Mouse (Mus musculus): ENCODE data around the gene Klk13. TPM values are rescaled to one million over a fixed set of nuclear protein-coding genes. Genes with fewer than 3 reads are reported as not detected.
"Not testable (repeated sequence)": the region's sequence is repeated elsewhere in the genome, so short reads cannot be mapped to it uniquely, and the experiment has no call there.

The Klk13 gene
- polyA plus RNA-seq (2012; rRNA removed): 3.6 and 4.4 TPM in 2 replicates

DNA sequence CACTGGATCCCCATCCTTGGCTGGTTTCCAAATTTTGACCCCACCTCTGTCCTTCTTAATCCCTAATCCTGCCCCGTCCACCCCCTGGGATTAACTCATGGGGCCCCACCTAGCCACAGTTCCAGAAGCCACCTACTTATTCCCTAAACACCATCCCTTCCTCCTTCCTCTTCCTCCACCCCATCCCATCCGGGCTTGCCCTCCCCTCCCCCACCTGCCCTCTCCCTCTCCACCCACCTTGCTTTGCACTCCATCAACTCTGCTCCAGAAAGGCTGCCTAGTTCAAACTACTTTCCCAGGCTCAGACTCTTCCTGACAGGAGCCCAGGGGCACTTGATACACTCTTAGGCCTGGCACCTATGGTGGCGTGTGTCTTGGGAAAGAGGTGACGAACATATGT, at the start of gene Klk13:
Gene Klk13, plus strand, starts transcription at position 301 of the 400 bp plus-strand sequence.
- Histone ChIP-seq H3K4me3 (ENCODE audit: control insufficient read depth, insufficient read depth, low read length) (no peak within 1 kb of the TSS), H3K27ac (ENCODE audit: control insufficient read depth, insufficient read depth, low read length) (no peak within 1 kb of the TSS), H3K36me3 (ENCODE audit: control insufficient read depth, insufficient read depth, low read length) (no peaks in the 10 kb centered on the region), H3K27me3 (ENCODE audit: control insufficient read depth, insufficient read depth, low read length) (no peaks in the 10 kb centered on the region; the same call in 1 of the 2 replicates), H3K4me1 (replicated peaks; ENCODE audit: control insufficient read depth, insufficient read depth, low read length) (no peaks in the 10 kb centered on the region)
- no peak for DNase-seq
- no peak for TF ChIP-seq POLR2A (IDR thresholded peaks at IDR 0.05; ENCODE audit: control insufficient read depth, extremely low read depth, insufficient read depth, low read length, poor library complexity)
- no peak for TF ChIP-seq CTCF (IDR thresholded peaks at IDR 0.05; ENCODE audit: borderline replicate concordance, control insufficient read depth, extremely low read depth, insufficient read depth, low read length, poor library complexity)
- WGBS: 69% methylated on average over 4 of the region's 4 CpGs

DNA sequence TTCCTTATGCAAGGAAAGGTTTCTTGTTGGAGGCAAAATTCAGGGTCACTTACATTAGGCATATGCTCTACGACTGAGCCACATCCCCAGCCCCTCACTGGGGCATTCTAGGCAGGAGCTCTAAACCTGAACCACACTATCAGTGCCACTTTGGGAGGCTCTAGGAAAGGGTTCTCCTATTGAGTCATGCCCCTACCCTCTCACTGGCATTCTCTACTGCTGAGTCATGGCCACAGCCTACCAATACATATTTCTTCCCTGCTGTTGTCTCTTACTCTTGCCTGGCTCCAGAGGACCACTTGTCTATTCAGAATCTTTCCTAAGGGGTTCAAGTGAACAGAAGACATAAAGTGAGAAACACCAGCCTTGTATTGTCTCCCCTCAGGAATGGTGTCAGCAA, 49.6 kb upstream of the Klk13 start:
- Histone ChIP-seq H3K4me1 (replicated peaks; ENCODE audit: control insufficient read depth, insufficient read depth, low read length) (no peaks in the 10 kb centered on the region), H3K27me3 (ENCODE audit: control insufficient read depth, insufficient read depth, low read length) (no peaks in the 10 kb centered on the region), H3K27ac (ENCODE audit: control insufficient read depth, insufficient read depth, low read length) (no peak overlapping the region), H3K36me3 (ENCODE audit: control insufficient read depth, insufficient read depth, low read length) (no peaks in the 10 kb centered on the region), H3K4me3 (ENCODE audit: control insufficient read depth, insufficient read depth, low read length) (no peak overlapping the region)
- DNase-seq: no peak
- 92% methylated on average over 1 of the region's 1 CpGs for WGBS
- no peak for TF ChIP-seq POLR2A (IDR thresholded peaks at IDR 0.05; ENCODE audit: control insufficient read depth, extremely low read depth, insufficient read depth, low read length, poor library complexity)
- TF ChIP-seq CTCF (IDR thresholded peaks at IDR 0.05; ENCODE audit: borderline replicate concordance, control insufficient read depth, extremely low read depth, insufficient read depth, low read length, poor library complexity): no peak

DNA sequence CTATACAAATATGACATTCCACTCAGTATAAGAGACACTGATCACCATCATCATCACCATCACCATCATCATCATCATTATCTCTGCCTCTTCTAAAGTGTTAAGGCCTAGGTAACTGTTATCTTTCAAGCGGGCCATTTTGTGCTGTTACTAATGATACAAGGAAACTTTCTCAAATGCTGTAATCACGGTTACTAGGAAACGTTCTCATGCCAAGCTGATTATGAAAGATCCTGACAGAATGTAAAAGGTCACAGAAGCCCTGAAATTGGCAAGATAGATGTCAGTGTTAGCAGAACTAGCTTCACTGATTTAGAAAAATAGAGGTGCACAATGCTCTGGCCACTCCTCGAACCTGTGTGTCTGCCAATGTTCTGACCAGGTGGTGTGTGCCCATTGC, 45.1 kb upstream of the Klk13 start:
- not testable (repeated sequence) for H3K4me3 ChIP-seq (ENCODE audit: control insufficient read depth, insufficient read depth, low read length); DNase-seq; H3K36me3 ChIP-seq (ENCODE audit: control insufficient read depth, insufficient read depth, low read length); H3K27me3 ChIP-seq (ENCODE audit: control insufficient read depth, insufficient read depth, low read length); H3K27ac ChIP-seq (ENCODE audit: control insufficient read depth, insufficient read depth, low read length); H3K4me1 ChIP-seq (replicated peaks; ENCODE audit: control insufficient read depth, insufficient read depth, low read length)
- 91% methylated on average over 4 of the region's 4 CpGs for WGBS

DNA sequence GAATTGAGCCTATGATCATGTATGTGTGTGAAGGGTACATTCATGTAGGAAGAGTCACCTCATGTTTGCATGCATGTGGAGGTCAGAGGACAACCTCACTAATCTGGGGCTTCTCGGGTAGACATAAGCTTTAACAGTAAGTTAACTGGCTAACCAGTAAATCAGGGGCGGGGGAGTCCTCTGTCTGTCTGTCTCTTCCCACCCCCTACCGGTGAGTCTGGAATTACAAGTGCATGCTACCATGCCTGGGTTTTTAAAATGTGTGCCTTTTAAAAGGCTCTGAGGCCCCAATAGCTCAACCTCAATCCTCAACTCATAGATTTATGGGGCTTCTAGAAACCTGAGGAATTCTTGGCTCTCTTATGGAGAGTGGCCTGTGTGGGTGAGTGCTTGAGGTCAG, 43.8 kb upstream of the Klk13 start:
- 13% methylated on average over 3 of the region's 3 CpGs for WGBS
- H3K4me3 ChIP-seq (ENCODE audit: control insufficient read depth, insufficient read depth, low read length): no peak overlapping the region
- TF ChIP-seq CTCF (IDR thresholded peaks at IDR 0.05; ENCODE audit: borderline replicate concordance, control insufficient read depth, extremely low read depth, insufficient read depth, low read length, poor library complexity) (no peak), POLR2A (IDR thresholded peaks at IDR 0.05; ENCODE audit: control insufficient read depth, extremely low read depth, insufficient read depth, low read length, poor library complexity) (no peak)
- H3K36me3 ChIP-seq (ENCODE audit: control insufficient read depth, insufficient read depth, low read length): no peaks in the 10 kb centered on the region
- peak; percentile 49 for DNase-seq
- peaks cover 7% of the 10 kb centered on the region for H3K4me1 ChIP-seq (replicated peaks; ENCODE audit: control insufficient read depth, insufficient read depth, low read length)
- no peaks in the 10 kb centered on the region for H3K27me3 ChIP-seq (ENCODE audit: control insufficient read depth, insufficient read depth, low read length)
- H3K27ac ChIP-seq (ENCODE audit: control insufficient read depth, insufficient read depth, low read length): no peak overlapping the region

DNA sequence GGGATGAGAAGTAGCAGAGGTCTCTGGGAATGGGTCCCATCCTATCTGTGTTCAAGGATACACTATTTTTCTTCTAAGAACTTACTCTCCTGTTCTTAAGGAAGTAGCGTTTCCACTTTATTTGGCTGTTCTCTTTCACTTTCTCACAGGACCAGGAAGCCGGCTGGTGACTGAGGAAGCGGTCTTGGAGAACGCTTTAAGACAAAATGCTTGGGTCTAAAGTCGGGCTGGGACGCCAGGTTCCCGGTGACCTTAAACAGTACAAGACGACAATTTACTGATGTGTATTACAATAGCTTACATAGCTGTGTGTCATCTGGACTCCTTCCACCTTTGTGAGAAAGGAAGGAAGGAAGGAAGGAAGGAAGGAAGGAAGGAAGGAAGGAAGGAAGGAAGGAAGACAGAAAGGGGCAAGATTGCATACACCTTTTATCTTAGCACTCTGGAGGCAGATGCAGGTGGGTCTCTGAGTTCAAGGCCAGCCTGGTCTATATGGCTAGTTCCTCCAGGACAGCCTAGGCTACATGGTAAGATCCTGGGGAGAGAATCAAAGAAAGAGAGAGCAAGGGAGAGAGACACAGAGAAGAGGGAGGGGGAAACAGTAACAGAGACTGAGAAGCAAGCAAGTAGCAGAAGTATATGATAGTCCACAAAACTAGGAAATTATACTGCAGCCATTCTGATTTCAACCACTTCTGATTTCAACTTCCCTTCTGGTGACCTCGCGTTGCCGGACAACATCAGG, 41.1 kb upstream of the Klk13 start:
- H3K27me3 ChIP-seq (ENCODE audit: control insufficient read depth, insufficient read depth, low read length): no peaks in the 10 kb centered on the region
- no peak for DNase-seq
- no peak for TF ChIP-seq POLR2A (IDR thresholded peaks at IDR 0.05; ENCODE audit: control insufficient read depth, extremely low read depth, insufficient read depth, low read length, poor library complexity)
- no peak for TF ChIP-seq CTCF (IDR thresholded peaks at IDR 0.05; ENCODE audit: borderline replicate concordance, control insufficient read depth, extremely low read depth, insufficient read depth, low read length, poor library complexity)
- WGBS: 67% methylated on average over 11 of the region's 11 CpGs
- no peak overlapping the region for H3K27ac ChIP-seq (ENCODE audit: control insufficient read depth, insufficient read depth, low read length)
- H3K36me3 ChIP-seq (ENCODE audit: control insufficient read depth, insufficient read depth, low read length): no peaks in the 10 kb centered on the region; the same call in 1 of the 2 replicates
- H3K4me3 ChIP-seq (ENCODE audit: control insufficient read depth, insufficient read depth, low read length): peak overlapping the region; percentile 90
- H3K4me1 ChIP-seq (replicated peaks; ENCODE audit: control insufficient read depth, insufficient read depth, low read length): peaks cover 7% of the 10 kb centered on the region

DNA sequence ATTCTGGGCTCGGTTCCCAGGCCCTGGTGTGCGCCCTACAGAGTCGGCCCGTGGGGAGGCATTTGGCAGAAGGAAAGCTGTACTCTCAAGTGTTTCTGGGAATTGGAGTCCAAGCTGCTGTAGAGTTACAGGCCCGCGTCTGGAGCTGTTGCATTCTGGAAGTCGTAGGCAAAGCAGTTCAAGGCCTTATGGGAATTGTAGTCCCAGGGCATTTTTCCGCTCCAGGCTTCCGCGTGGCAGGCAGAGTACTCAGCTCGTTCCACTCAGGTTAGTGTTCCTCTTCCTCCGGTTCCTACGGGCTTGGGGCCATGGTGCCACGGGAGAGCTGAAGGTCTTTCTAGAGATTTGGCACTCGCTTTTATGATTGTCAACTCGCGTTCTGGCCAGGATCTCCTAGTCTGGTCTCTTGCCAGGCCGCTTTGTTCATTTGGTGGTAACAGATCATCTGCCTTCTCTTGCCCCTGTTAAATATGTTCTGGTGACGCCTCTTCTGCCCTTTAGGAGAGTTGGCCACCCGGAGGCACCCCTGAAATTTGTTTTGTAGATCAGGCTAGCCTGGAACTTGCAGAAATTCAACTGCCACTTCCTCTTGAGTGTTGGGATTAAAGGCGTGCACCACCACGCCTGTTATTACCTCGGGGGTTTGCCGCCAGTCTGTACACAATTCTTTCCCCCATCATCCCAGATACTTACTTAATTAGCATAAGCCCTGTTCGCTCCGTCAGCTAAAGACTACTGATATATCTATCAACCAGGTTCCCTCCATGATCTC, 40.4 kb upstream of the Klk13 start, which contains the start of gene Ctu1:
Gene Ctu1, plus strand, starts transcription at position 208 of the 772 bp plus-strand sequence.
- under 1% methylated on average over 26 of the region's 26 CpGs for WGBS
- TF ChIP-seq CTCF (IDR thresholded peaks at IDR 0.05; ENCODE audit: borderline replicate concordance, control insufficient read depth, extremely low read depth, insufficient read depth, low read length, poor library complexity): no peak
- TF ChIP-seq POLR2A (IDR thresholded peaks at IDR 0.05; ENCODE audit: control insufficient read depth, extremely low read depth, insufficient read depth, low read length, poor library complexity): peak; percentile 51; the same call in 1 of the 2 replicates
- DNase-seq: peak; percentile 86
- H3K27ac ChIP-seq (ENCODE audit: control insufficient read depth, insufficient read depth, low read length): peak within 1 kb of the TSS; percentile 55; the same call in 1 of the 2 replicates
- peak within 1 kb of the TSS; percentile 90 for H3K4me3 ChIP-seq (ENCODE audit: control insufficient read depth, insufficient read depth, low read length)
- H3K36me3 ChIP-seq (ENCODE audit: control insufficient read depth, insufficient read depth, low read length): peaks cover 2% of the 10 kb centered on the region; the same call in 1 of the 2 replicates
- peaks cover 7% of the 10 kb centered on the region for H3K4me1 ChIP-seq (replicated peaks; ENCODE audit: control insufficient read depth, insufficient read depth, low read length)
- H3K27me3 ChIP-seq (ENCODE audit: control insufficient read depth, insufficient read depth, low read length): no peaks in the 10 kb centered on the region
